ENCODE assay signal across 9 mouse cellular contexts in the genomic region with DNA sequence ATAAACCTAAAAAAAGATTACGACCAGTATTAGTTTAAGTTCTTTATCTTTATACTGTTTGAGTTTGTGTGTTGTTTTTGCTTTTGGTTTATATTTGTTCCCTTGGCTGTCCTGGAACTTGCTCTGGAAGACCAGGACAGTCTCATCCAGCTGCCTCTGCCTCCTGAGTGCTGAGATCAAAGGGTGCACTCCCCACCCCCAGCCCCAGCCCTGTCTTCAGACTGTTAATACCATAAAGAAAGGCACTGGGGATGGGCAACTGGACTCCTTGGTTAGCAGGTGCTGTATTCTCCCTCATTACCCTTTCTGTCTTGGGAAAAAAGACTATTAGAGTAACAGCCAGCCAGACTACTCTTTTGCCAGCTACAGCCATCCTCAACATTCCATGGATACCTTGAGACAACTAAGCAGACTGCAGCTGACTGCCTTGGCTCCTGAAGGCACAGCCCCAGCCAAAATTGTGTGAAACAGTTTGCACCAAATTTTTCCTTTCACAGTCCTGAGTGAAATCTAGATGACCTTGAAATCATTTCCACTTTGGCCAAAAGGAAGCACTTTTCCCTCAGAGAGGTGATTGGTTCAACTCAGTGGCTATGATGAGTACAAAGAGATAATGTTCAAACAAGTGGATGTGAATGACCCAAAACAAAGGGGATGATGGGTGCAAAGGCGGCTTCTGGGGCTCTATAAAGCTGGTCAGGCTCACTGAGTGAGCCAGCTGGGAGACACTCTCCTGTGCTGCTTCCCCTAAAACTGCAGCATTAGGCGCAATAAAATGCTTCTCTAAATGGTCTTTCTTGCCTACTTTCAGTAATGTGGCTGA. TPM values are rescaled to one million over a fixed set of nuclear protein-coding genes. Genes with fewer than 3 reads are reported as not detected.
DNase-seq lines count a peak whose midpoint lies in the region; ATAC-seq lines count a peak whose summit lies in the region.
"Had no signal": no experiment of that assay in that cellular context is flagged by ENCODE, and none has a peak within 500 bp of the region (broad histone marks: within the 10 kb centered on the region; RNA-seq: fewer than 3 reads in every experiment).

No protein-coding gene starts in this region.

- peaks cover 20% of the 10 kb centered on the region for H3K4me1 ChIP-seq in forebrain, embryonic 12.5 days
- H3K4me1 ChIP-seq in hindbrain, embryonic 12.5 days = peaks cover 16% of the 10 kb centered on the region
- peaks cover 39% of the 10 kb centered on the region for H3K4me1 ChIP-seq in liver, embryonic 16.5 days (ENCODE audit: control insufficient read depth, low read depth, low read length)

- peak overlapping the region; percentile 77 for H3K27ac ChIP-seq in forebrain, embryonic 12.5 days
- H3K27ac ChIP-seq in hindbrain, embryonic 12.5 days = peak overlapping the region; percentile 31; the same call in 1 of the 2 replicates
- H3K27ac ChIP-seq in liver, embryonic 16.5 days (ENCODE audit: low read length) = peak overlapping the region; percentile 27

- ATAC-seq in forebrain, embryonic 12.5 days (ENCODE audit: low FRiP score) = peak; percentile 30; the same call in 1 of the 2 replicates
- no peak for ATAC-seq in hindbrain, embryonic 12.5 days (ENCODE audit: low FRiP score)
- no peak for ATAC-seq in liver, embryonic 16.5 days (ENCODE audit: low read depth)

- H3K27me3 ChIP-seq in forebrain, embryonic 12.5 days = no peaks in the 10 kb centered on the region
- no peaks in the 10 kb centered on the region for H3K27me3 ChIP-seq in hindbrain, embryonic 12.5 days
- H3K27me3 ChIP-seq in liver, embryonic 16.5 days (ENCODE audit: control insufficient read depth, insufficient read depth, low read depth, low read length) = no peaks in the 10 kb centered on the region
- H3K27me3 ChIP-seq: CH12.LX had no signal

- peak overlapping the region; percentile 8; the same call in 1 of the 2 replicates for H3K4me2 ChIP-seq in forebrain, embryonic 12.5 days
- H3K4me2 ChIP-seq in hindbrain, embryonic 12.5 days (replicated peaks) = no peak overlapping the region
- no peak overlapping the region for H3K4me2 ChIP-seq in liver, embryonic 16.5 days (ENCODE audit: low read depth, low read length)

- no peaks in the 10 kb centered on the region for H3K9me3 ChIP-seq in forebrain, embryonic 12.5 days
- no peaks in the 10 kb centered on the region for H3K9me3 ChIP-seq in hindbrain, embryonic 12.5 days (replicated peaks)
- peaks cover 6% of the 10 kb centered on the region for H3K9me3 ChIP-seq in liver, embryonic 16.5 days (replicated peaks; ENCODE audit: control insufficient read depth, low read length)

- H3K36me3 ChIP-seq in forebrain, embryonic 12.5 days (replicated peaks) = no peaks in the 10 kb centered on the region
- H3K36me3 ChIP-seq in hindbrain, embryonic 12.5 days = 0 out of 2 replicates have a peak, but pooled peaks cover 2% of the 10 kb centered on the region
- H3K36me3 ChIP-seq in liver, embryonic 16.5 days (ENCODE audit: control insufficient read depth, insufficient read depth) = no peaks in the 10 kb centered on the region; the same call in 1 of the 2 replicates

- H3K9ac ChIP-seq in forebrain, embryonic 12.5 days = no peak overlapping the region
- no peak overlapping the region for H3K9ac ChIP-seq in hindbrain, embryonic 12.5 days
- no peak overlapping the region for H3K9ac ChIP-seq in liver, embryonic 16.5 days (ENCODE audit: low read depth, low read length)

- no peak overlapping the region for H3K4me3 ChIP-seq in forebrain, embryonic 12.5 days (replicated peaks)
- H3K4me3 ChIP-seq in hindbrain, embryonic 12.5 days = no peak overlapping the region
- H3K4me3 ChIP-seq in liver, embryonic 16.5 days (ENCODE audit: low read depth, low read length) = no peak overlapping the region

- peak; percentile 24 for DNase-seq in embryo, embryonic 9.5 days (ENCODE audit: extremely low spot score)
- DNase-seq in embryo, embryonic 10 days (ENCODE audit: low spot score) = no peak
- no peak for DNase-seq in ovary, postnatal 36 days (ENCODE audit: low spot score)
- no peak for DNase-seq in adrenal gland, postnatal 4 days (ENCODE audit: low spot score in 2 of 2)
- DNase-seq in cerebellum, adult 11 months = no peak

- 58% methylated on average over 3 of the region's 3 CpGs for WGBS in forebrain, embryonic 12.5 days
- 58% methylated on average over 3 of the region's 3 CpGs for WGBS in hindbrain, embryonic 12.5 days
- WGBS in liver, embryonic 16.5 days (ENCODE audit: insufficient replicate concordance) = 64% methylated on average over 3 of the region's 3 CpGs

RNA-seq across cellular contexts. Expression of a gene that starts 30.8 kb away (rescaled TPM):
- polyA plus RNA-seq in forebrain, embryonic 12.5 days (2016; fragmentation: Nextera tagmentation; extraction: Ambion mirVana) = 71.1 and 77.4 TPM in 2 replicates
- polyA plus RNA-seq in hindbrain, embryonic 12.5 days (2016; fragmentation: Nextera tagmentation; extraction: Ambion mirVana) = 68.5 and 69.2 TPM in 2 replicates
- 82.5 and 86.5 TPM in 2 replicates for polyA plus RNA-seq in liver, embryonic 16.5 days (2015; fragmentation: Nextera tagmentation; extraction: Ambion mirVana)
- 10 to 100 TPM; 88.3 to 94.1 TPM for total RNA-seq in adrenal gland, postnatal 4 days (2021)

RNA-seq across cellular contexts. Expression of a gene that starts 59.2 kb away (rescaled TPM):
- 252 and 269 TPM in 2 replicates for polyA plus RNA-seq in forebrain, embryonic 12.5 days (2016; fragmentation: Nextera tagmentation; extraction: Ambion mirVana)
- 200 and 211 TPM in 2 replicates for polyA plus RNA-seq in hindbrain, embryonic 12.5 days (2016; fragmentation: Nextera tagmentation; extraction: Ambion mirVana)
- 91.7 and 107 TPM in 2 replicates for polyA plus RNA-seq in liver, embryonic 16.5 days (2015; fragmentation: Nextera tagmentation; extraction: Ambion mirVana)
- 100 to 1,000 TPM; 105 to 107 TPM for total RNA-seq in adrenal gland, postnatal 4 days (2021)

Comparison
In these comparisons a context has a peak if more than half of its experiments do, and no peak if none do; other contexts are left out.
1. H3K27ac ChIP-seq: peak in every context shown above with its lines; median percentile 77 in forebrain, embryonic 12.5 days; 31 in hindbrain, embryonic 12.5 days; 27 in liver, embryonic 16.5 days.